Mouse (Mus musculus) mammary gland, adult 2 months (tissue): ENCODE results near the gene Adgrl3. TPM values are rescaled to one million over a fixed set of nuclear protein-coding genes. Genes with fewer than 3 reads are reported as not detected.

ENCODE experiments used
- polyA plus RNA-seq: library from polyadenylated mRNA; depleted of rRNA; stranded (reverse); fragments of >200 nt; gene quantifications from 2 replicates; pipeline ENCODE4 v1.2.3, GENCODE M21; 2012; ENCODE audit warnings: low replicate concordance; rRNA removed

The Adgrl3 gene
- 2.2 and 2.5 TPM in 2 replicates for polyA plus RNA-seq

DNA sequence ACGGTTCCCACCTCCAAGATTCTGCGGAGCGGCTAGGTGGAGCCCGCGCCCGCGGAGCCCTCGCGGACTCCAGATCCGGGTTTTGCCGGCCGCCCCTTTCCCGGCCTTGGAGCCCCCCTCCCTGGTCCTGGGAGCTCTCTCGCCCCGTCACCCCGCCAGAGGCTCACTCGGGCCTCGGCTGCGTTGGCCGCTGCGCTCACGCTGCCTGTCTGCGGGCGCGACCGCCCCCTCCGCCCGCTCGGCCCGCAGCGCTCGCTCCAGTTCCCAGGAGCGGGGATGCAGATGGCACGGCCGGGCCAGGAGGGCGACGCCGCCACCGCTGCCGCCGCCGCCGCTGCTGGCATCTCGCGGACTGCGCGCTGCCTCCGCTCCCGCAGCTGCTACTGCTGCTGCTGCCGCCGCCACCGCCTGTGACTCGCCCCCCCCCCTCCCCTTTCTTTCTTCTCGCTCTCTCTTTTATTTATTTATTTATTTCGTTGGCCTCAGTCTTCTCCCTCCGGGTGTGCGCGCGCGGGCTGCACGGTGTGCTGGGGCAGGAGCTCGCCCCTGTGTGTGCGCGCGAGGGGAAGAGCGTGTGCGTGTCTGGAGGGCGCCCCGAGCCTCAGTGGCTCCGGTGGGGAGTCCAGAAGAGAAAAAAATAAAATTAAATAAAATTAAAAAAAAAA, at the start of gene Adgrl3:
Gene Adgrl3, plus strand, starts transcription at position 549 of the 665 bp plus-strand sequence.

